In the genomic region with DNA sequence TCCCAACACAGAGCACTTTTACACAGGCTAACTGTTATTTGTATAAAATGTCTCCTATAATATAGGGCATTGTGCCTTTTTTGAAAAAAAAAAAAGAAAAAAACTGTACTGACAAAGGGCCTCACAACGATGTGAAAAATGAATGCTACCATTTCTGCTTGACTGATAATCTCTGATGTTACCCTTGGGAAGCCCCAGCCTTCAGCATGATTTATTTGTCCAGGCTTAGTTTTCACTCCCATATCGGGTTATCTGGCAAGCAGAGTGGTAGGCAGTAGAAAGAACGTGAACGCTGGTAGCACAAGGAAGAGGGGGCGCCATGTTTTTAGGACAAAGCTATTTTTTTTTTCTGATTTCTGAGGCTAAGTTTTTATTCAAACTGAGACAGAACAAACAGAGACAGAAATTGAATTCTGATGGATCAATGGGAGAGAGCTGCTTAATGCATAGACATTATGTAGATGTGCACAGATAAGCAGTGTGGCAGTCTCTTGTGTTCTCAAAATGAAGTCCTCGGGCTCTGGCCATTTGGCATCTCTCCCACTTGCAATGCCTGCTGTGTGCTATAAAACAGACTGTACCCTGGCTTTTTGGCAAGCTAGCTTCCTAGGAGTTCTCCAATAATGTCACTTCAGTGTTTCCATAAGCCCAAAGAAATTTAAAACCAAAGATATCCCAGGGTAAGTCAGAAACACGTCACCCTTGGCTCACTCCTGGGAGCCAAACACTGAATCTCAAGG, we compare ENCODE assay signal across 15 mouse cellular contexts.
DNase-seq lines count a peak whose midpoint lies in the region; ATAC-seq and TF ChIP-seq lines count a peak whose summit lies in the region.
"Had no signal": no experiment of that assay in that cellular context is flagged by ENCODE, and none has a peak within 500 bp of the region (broad histone marks: within the 10 kb centered on the region; RNA-seq: fewer than 3 reads in every experiment).

No protein-coding gene starts in this region.

- H3K27ac ChIP-seq in forebrain, embryonic 14.5 days (ENCODE audit: low read depth, low read length): no peak overlapping the region
- no peak overlapping the region for H3K27ac ChIP-seq in forebrain, embryonic 13.5 days
- 0 out of 2 replicates have a peak overlapping the region, but pooled peaks have one; percentile 19 for H3K27ac ChIP-seq in limb, embryonic 14.5 days (replicated peaks; ENCODE audit: low read depth, low read length)
- no peak overlapping the region for H3K27ac ChIP-seq in limb, embryonic 10.5 days
- peak overlapping the region; percentile 67 for H3K27ac ChIP-seq in hindbrain, embryonic 15.5 days (replicated peaks)
- H3K27ac ChIP-seq: liver, embryonic 15.5 days; midbrain, embryonic 12.5 days had no signal

- no peak overlapping the region for H3K9ac ChIP-seq in forebrain, embryonic 14.5 days (ENCODE audit: low read length)
- H3K9ac ChIP-seq in forebrain, embryonic 13.5 days: no peak overlapping the region
- H3K9ac ChIP-seq in limb, embryonic 14.5 days (ENCODE audit: low read depth, low read length, severe bottlenecking): no peak overlapping the region
- H3K9ac ChIP-seq in hindbrain, embryonic 15.5 days: no peak overlapping the region
- H3K9ac ChIP-seq: liver, embryonic 15.5 days; midbrain, embryonic 12.5 days had no signal

- no peaks in the 10 kb centered on the region for H3K36me3 ChIP-seq in forebrain, embryonic 14.5 days (ENCODE audit: control insufficient read depth, insufficient read depth, low read length)
- H3K36me3 ChIP-seq in forebrain, embryonic 13.5 days (ENCODE audit: poor library complexity, severe bottlenecking): no peaks in the 10 kb centered on the region
- H3K36me3 ChIP-seq in limb, embryonic 14.5 days (ENCODE audit: control insufficient read depth, insufficient read depth, low read length): no peaks in the 10 kb centered on the region
- no peaks in the 10 kb centered on the region for H3K36me3 ChIP-seq in limb, embryonic 10.5 days
- no peaks in the 10 kb centered on the region for H3K36me3 ChIP-seq in hindbrain, embryonic 15.5 days
- H3K36me3 ChIP-seq: G1E; liver, embryonic 15.5 days; midbrain, embryonic 12.5 days had no signal

- no peak overlapping the region for H3K4me2 ChIP-seq in forebrain, embryonic 14.5 days (ENCODE audit: low read length)
- no peak overlapping the region for H3K4me2 ChIP-seq in forebrain, embryonic 13.5 days
- no peak overlapping the region for H3K4me2 ChIP-seq in limb, embryonic 14.5 days (replicated peaks; ENCODE audit: low read depth, low read length, severe bottlenecking)
- H3K4me2 ChIP-seq in hindbrain, embryonic 15.5 days: no peak overlapping the region
- H3K4me2 ChIP-seq: liver, embryonic 15.5 days; midbrain, embryonic 12.5 days had no signal

- DNase-seq in forebrain, embryonic 14.5 days (ENCODE audit: low spot score): peak; percentile 23
- DNase-seq in limb, embryonic 14.5 days (ENCODE audit: low spot score): no peak
- no peak for DNase-seq in limb, embryonic 10.5 days (ENCODE audit: low spot score)
- peak; percentile 78 to 84 for DNase-seq in cerebellum, adult 18-20 months
- DNase-seq in layer of hippocampus, postnatal 36 days: no peak
- no peak for DNase-seq in lung, adult 2 months
- DNase-seq: gastrocnemius, postnatal 14 days; heart, postnatal 36 days; kidney, postnatal 10 days; thymus, adult 18-20 months had no signal

- H3K9me3 ChIP-seq in forebrain, embryonic 14.5 days (replicated peaks; ENCODE audit: control insufficient read depth, low read length): no peaks in the 10 kb centered on the region
- H3K9me3 ChIP-seq in forebrain, embryonic 13.5 days (replicated peaks): no peaks in the 10 kb centered on the region; the same call in 1 of the 2 replicates
- no peaks in the 10 kb centered on the region for H3K9me3 ChIP-seq in limb, embryonic 14.5 days (ENCODE audit: control insufficient read depth, low read length)
- H3K9me3 ChIP-seq in limb, embryonic 10.5 days (replicated peaks): no peaks in the 10 kb centered on the region
- H3K9me3 ChIP-seq in hindbrain, embryonic 15.5 days: no peaks in the 10 kb centered on the region
- H3K9me3 ChIP-seq: G1E; liver, embryonic 15.5 days; midbrain, embryonic 12.5 days had no signal

- ATAC-seq in forebrain, embryonic 14.5 days: no peak
- no peak for ATAC-seq in forebrain, embryonic 13.5 days
- no peak for ATAC-seq in limb, embryonic 14.5 days (ENCODE audit: low FRiP score, low read depth)
- peak; percentile 69 for ATAC-seq in hindbrain, embryonic 15.5 days (ENCODE audit: low FRiP score, low read depth)

- no peaks in the 10 kb centered on the region for H3K4me1 ChIP-seq in forebrain, embryonic 14.5 days (ENCODE audit: control insufficient read depth, insufficient read depth, low read length)
- H3K4me1 ChIP-seq in forebrain, embryonic 13.5 days: no peaks in the 10 kb centered on the region
- no peaks in the 10 kb centered on the region for H3K4me1 ChIP-seq in limb, embryonic 14.5 days (ENCODE audit: control insufficient read depth, insufficient read depth, low read length)
- no peaks in the 10 kb centered on the region for H3K4me1 ChIP-seq in limb, embryonic 10.5 days
- H3K4me1 ChIP-seq in hindbrain, embryonic 15.5 days (replicated peaks): peaks cover 9% of the 10 kb centered on the region
- H3K4me1 ChIP-seq in lung, adult 2 months (ENCODE audit: control insufficient read depth, insufficient read depth, low read length): no peaks in the 10 kb centered on the region
- H3K4me1 ChIP-seq: liver, embryonic 15.5 days had no signal

- TF ChIP-seq POLR2A in limb, embryonic 14.5 days (IDR thresholded peaks at IDR 0.05; ENCODE audit: borderline replicate concordance, extremely low read depth, insufficient read depth, insufficient read length): no peak
- TF ChIP-seq POLR2A in lung, adult 2 months (IDR thresholded peaks at IDR 0.05; ENCODE audit: borderline replicate concordance, extremely low read depth, low read depth, low read length): no peak

- TF ChIP-seq CTCF in lung, adult 2 months (IDR thresholded peaks at IDR 0.05; ENCODE audit: insufficient read depth, low read length): no peak

- 79% methylated on average over 7 of the region's 7 CpGs for WGBS in forebrain, embryonic 14.5 days
- 72% methylated on average over 7 of the region's 7 CpGs for WGBS in forebrain, embryonic 13.5 days
- WGBS in limb, embryonic 14.5 days: 67% methylated on average over 7 of the region's 7 CpGs
- WGBS in limb, embryonic 10.5 days: 83% methylated on average over 7 of the region's 7 CpGs
- WGBS in hindbrain, embryonic 15.5 days: 41% methylated on average over 7 of the region's 7 CpGs
- WGBS in lung, adult 2 months: 75% methylated on average over 7 of the region's 7 CpGs

- no peak overlapping the region for H3K4me3 ChIP-seq in forebrain, embryonic 14.5 days (ENCODE audit: low read depth, low read length)
- H3K4me3 ChIP-seq in forebrain, embryonic 13.5 days: no peak overlapping the region
- no peak overlapping the region for H3K4me3 ChIP-seq in limb, embryonic 14.5 days (replicated peaks; ENCODE audit: low read length)
- H3K4me3 ChIP-seq in limb, embryonic 10.5 days: no peak overlapping the region
- H3K4me3 ChIP-seq in hindbrain, embryonic 15.5 days: no peak overlapping the region
- H3K4me3 ChIP-seq in lung, adult 2 months (replicated peaks; ENCODE audit: extremely low read depth, low read depth, low read length): no peak overlapping the region
- H3K4me3 ChIP-seq: liver, embryonic 15.5 days; midbrain, embryonic 12.5 days had no signal

- H3K27me3 ChIP-seq in forebrain, embryonic 14.5 days (replicated peaks; ENCODE audit: control insufficient read depth, insufficient read depth, low read length): no peaks in the 10 kb centered on the region
- H3K27me3 ChIP-seq in forebrain, embryonic 13.5 days: no peaks in the 10 kb centered on the region
- H3K27me3 ChIP-seq in limb, embryonic 14.5 days (ENCODE audit: control insufficient read depth, insufficient read depth, low read length): no peaks in the 10 kb centered on the region
- no peaks in the 10 kb centered on the region for H3K27me3 ChIP-seq in limb, embryonic 10.5 days (ENCODE audit: low read depth, poor library complexity, severe bottlenecking)
- H3K27me3 ChIP-seq in hindbrain, embryonic 15.5 days: no peaks in the 10 kb centered on the region
- H3K27me3 ChIP-seq: liver, embryonic 15.5 days; midbrain, embryonic 12.5 days had no signal

Comparison
In these comparisons a context has a peak if more than half of its experiments do, and no peak if none do; other contexts are left out.
1. H3K27ac ChIP-seq: peak in limb, embryonic 14.5 days (single experiment) and hindbrain, embryonic 15.5 days (single experiment); none in forebrain, embryonic 14.5 days (single experiment), forebrain, embryonic 13.5 days (single experiment) and limb, embryonic 10.5 days (single experiment).
2. DNase-seq: peak in forebrain, embryonic 14.5 days (single experiment) and cerebellum, adult 18-20 months (2 of 2); none in limb, embryonic 14.5 days (single experiment), limb, embryonic 10.5 days (single experiment), layer of hippocampus, postnatal 36 days (0 of 2) and lung, adult 2 months (single experiment).